Mouse (Mus musculus) lung, postnatal 0 days (tissue): ENCODE results near the gene Acox3.

Experiments
- CTCF ChIP-seq: IDR thresholded peaks from 2 replicates; pipeline ENCODE4 v1.5.1; 2016; ENCODE audit warnings: antibody characterized with exemption, mild to moderate bottlenecking
- EP300 ChIP-seq: IDR thresholded peaks from 2 replicates; pipeline ENCODE4 v1.6.1; 2016; ENCODE audit warnings: antibody characterized with exemption, mild to moderate bottlenecking, control low read depth

DNA sequence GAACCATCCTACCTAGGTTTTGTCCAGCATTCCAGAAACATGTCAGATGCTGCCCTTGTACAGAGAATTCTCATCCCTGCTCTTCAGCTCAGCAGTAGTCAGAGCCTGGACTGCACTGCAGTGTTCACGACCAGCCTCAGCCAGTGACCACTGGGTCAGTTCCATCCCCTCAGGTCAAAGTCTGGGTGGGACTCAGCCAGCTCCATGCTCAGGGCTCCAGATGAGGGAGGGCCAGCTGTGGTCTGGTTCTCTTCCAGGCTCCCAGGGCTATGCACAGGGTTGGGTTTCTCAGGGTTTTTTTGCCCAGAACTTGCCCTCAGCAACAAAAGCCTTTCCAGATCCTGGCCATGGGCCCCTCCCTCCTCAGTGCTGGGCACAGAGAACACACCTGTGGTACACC lies 45.4 kb upstream of the Acox3 start:
- TF ChIP-seq CTCF = no peak
- no peak for TF ChIP-seq EP300
